Mouse (Mus musculus): ENCODE data around the gene Mymx. TPM values are rescaled to one million over a fixed set of nuclear protein-coding genes. Genes with fewer than 3 reads are reported as not detected.

Gene Mymx
- polyA plus RNA-seq, 1 experiment = not detected

DNA sequence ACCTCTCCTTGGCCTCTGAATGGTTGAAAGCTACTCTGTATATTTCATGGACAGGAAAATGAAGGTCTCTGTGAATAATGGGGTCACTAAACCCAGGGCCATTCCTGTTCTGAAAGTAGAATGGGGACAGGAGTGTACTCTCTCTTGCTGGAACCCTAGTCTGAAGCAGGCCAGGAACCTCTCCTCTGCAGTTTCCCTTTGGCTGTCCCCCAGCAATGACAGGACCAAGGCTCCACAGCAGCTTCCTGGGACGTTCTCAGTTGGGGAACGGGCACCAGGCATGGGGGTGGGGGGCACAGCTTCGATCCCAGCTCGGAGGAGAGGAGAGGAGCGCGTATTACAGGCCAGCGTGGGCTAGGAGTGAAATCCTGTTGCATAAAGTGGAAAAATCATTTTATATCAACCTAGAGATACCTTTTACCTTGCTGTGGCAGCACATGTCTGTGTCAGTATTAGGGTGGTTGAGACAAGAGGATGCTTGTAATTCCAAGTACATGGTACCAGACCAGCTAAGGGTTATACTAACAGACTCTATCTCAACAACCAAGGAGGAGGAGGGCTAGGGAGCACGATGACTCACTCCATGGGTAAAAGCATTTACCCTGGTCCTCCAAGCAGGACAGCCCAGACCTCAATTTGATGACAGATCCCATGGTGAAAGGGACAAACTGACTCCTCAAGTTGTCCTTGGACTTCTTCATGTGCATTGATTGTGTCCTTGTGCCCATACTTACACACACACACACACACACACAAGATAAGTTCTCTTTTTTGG is 26.6 kb downstream of the Mymx start:
- DNase-seq = no peak
- TF ChIP-seq POLR2A (IDR thresholded peaks at IDR 0.05; ENCODE audit: borderline replicate concordance, extremely low read depth, low read depth, low read length) = no peak
- TF ChIP-seq CTCF (IDR thresholded peaks at IDR 0.05; ENCODE audit: insufficient read depth, low read length) = no peak
- H3K4me1 ChIP-seq (ENCODE audit: control insufficient read depth, insufficient read depth, low read length) = peaks cover 3% of the 10 kb centered on the region
- H3K4me3 ChIP-seq (replicated peaks; ENCODE audit: extremely low read depth, low read depth, low read length) = no peak overlapping the region
- 85% methylated on average over 8 of the region's 8 CpGs for WGBS

DNA sequence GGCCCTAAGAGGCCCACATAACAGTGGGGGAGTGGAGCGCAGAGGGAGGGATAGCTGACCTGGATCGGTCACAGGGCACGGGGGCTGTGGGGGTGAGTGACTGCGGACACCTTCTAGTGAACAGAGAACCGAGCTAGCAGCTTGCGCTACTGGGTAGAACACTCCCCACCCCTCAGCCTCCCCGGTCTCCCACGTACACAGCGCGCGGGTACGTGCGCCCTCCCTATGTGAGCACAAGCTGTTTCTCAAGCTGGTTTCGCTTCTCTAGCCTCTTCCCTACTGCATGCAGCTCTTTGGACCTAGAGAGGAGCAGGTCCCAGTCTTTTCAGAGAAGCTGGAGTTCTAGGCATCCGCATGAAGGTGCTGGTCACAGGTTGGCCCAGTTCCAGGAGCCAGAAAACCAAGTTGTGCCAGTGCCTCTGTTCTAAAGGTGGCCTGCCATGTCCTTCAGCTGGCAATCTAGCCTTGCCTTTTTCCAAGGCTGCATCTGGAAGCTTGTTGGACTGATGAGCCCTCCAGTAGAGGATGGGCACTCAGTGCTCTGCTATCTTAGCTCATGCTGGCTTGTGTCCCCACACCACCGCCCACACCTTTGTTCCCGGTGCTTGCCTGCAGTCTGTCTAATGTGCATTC is 27.7 kb downstream of the Mymx start:
- peak overlapping the region; percentile 87 for H3K4me3 ChIP-seq (replicated peaks; ENCODE audit: extremely low read depth, low read depth, low read length)
- TF ChIP-seq CTCF (IDR thresholded peaks at IDR 0.05; ENCODE audit: insufficient read depth, low read length) = no peak
- TF ChIP-seq POLR2A (IDR thresholded peaks at IDR 0.05; ENCODE audit: borderline replicate concordance, extremely low read depth, low read depth, low read length) = peak; percentile 69; the same call in 1 of the 2 replicates
- 3% methylated on average over 17 of the region's 17 CpGs for WGBS
- peak; percentile 76 for DNase-seq
- peaks cover 3% of the 10 kb centered on the region for H3K4me1 ChIP-seq (ENCODE audit: control insufficient read depth, insufficient read depth, low read length)

DNA sequence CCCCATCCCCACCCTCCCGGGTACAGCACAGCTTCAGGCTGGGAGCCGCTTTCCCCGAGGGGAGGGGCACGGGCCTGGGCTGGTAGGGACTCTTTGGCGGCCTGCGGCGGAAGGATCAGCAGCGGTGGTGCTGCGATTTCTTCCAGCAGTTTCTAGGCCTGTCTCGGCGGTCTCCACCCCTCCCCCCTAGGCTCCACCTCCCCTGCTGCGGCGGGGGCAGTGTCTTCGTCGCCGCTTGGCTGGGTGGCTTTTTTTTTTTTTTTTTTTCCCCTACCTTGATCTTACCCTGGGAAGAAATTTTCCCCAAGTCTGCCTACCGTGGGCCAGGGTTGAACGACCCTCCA is 28.1 kb downstream of the Mymx start:
- TF ChIP-seq POLR2A (IDR thresholded peaks at IDR 0.05; ENCODE audit: borderline replicate concordance, extremely low read depth, low read depth, low read length) (peak; percentile 61; the same call in 1 of the 2 replicates), CTCF (IDR thresholded peaks at IDR 0.05; ENCODE audit: insufficient read depth, low read length) (no peak)
- Histone ChIP-seq H3K4me3 (replicated peaks; ENCODE audit: extremely low read depth, low read depth, low read length) (peak overlapping the region; percentile 87), H3K4me1 (ENCODE audit: control insufficient read depth, insufficient read depth, low read length) (peaks cover 3% of the 10 kb centered on the region)
- under 1% methylated on average over 17 of the region's 18 CpGs for WGBS
- peak; percentile 97 for DNase-seq

DNA sequence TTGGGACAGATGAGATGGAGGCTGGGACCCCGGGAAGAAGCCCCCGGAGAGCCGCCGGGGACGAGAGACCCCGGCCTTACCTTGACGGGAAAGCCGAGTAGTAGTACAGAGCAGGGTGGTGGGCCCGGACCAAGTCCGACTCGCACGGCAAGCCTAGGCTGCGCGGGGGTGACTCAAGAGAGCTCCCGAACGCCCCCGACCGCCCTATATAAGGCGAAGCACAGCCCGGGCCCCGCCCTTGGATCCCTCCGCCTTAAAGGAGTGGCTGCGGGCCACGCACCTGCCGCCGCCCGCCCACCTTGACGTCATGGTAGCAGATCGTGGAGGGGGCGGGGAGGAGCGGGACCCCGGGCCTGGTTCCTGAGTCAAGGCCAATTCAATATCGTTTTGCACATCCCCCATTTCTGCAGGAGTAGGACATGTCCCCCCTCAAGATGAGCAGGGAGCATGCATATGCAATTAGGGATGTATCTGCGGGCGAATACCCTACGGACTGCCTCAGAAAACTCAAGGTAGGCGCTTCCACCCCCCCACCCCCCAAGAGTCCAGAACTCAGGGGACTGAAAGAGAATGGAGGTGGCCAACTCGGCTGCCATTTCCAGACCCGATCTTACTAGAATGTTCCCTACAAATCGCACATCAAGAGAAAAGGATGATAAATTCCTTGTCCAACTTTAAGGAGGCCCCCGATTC is 28.7 kb downstream of the Mymx start, which contains the start of gene Hsp90ab1:
Hsp90ab1 (minus strand) TSS at position 185 of the 693 bp plus-strand sequence.
- WGBS = under 1% methylated on average over 41 of the region's 41 CpGs
- TF ChIP-seq CTCF (IDR thresholded peaks at IDR 0.05; ENCODE audit: insufficient read depth, low read length) (no peak), POLR2A (IDR thresholded peaks at IDR 0.05; ENCODE audit: borderline replicate concordance, extremely low read depth, low read depth, low read length) (peak; percentile 99)
- peak within 1 kb of the TSS; percentile 87 for H3K4me3 ChIP-seq (replicated peaks; ENCODE audit: extremely low read depth, low read depth, low read length)
- H3K4me1 ChIP-seq (ENCODE audit: control insufficient read depth, insufficient read depth, low read length) = peaks cover 3% of the 10 kb centered on the region
- DNase-seq = peak; percentile 99

DNA sequence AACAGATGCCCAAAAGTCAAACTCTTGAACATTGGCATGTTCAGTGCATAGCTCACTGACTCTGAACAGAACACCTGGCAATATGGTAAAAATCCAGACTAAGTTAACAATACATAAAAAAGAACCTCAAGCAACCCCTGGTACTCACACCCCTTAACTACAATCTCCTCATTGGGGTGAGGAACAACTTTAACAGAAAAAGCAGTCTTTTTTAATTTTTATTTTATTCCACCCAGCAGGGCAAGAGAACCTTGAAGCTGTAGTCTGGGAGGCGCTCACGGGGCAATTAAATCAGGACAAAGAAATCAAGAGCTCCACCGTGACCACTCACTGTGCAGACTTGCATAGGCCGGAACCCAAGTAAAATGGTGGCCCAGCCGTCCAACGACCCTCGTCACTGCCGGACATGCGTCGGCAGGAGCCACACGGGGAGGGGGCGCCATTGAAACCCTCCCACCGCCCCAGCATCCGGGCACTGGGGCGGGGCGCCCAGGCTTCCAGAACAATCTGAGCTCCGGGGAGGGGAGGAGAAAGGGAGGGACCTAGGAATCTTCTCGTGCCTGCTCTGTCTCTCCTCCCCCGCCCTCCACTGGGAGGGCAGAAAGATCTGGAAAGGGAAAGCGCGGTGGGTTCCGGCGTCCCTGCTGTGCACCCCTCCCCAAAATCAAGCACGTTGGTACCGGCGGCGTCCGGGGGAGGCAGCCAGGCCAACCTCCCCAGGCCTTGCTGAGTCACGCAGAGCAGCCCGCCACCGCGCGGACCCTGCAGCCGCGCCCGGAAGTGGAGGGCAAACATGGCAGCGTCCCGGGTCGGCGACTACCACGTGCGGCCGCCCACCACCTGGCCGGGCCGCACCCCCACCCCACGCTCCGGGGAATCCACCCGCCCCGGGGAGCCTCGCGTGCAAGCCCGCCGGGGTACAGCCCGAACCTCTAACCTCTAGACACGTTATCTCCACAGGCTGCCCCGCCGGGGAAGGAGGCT is 29.5 kb downstream of the Mymx start:
- Histone ChIP-seq H3K4me1 (ENCODE audit: control insufficient read depth, insufficient read depth, low read length) (peaks cover 3% of the 10 kb centered on the region), H3K4me3 (replicated peaks; ENCODE audit: extremely low read depth, low read depth, low read length) (peak overlapping the region; percentile 87)
- DNase-seq = peak; percentile 85
- under 1% methylated on average over 56 of the region's 57 CpGs for WGBS
- TF ChIP-seq POLR2A (IDR thresholded peaks at IDR 0.05; ENCODE audit: borderline replicate concordance, extremely low read depth, low read depth, low read length) = peak; percentile 74; the same call in 1 of the 2 replicates
- TF ChIP-seq CTCF (IDR thresholded peaks at IDR 0.05; ENCODE audit: insufficient read depth, low read length) = no peak

DNA sequence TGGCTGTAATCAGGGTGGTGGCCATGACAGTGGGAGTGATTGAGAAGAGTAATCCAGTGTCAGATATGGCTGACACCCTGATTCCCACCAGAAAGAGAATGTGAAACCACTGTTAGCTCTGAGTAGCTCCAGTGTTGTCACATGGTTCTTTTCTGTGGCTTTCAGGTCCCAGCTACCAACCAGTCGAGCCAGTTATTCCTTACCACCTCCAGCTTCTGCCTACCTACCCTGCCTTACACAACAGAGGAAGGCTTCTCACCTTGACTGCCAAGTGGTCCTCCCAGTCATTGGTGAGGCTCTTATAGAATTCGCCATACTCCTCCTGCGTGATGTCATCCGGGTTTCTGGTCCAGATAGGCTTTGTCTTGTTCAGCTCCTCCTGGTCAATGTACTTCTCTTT is 31.9 kb downstream of the Mymx start:
- peaks cover 3% of the 10 kb centered on the region for H3K4me1 ChIP-seq (ENCODE audit: control insufficient read depth, insufficient read depth, low read length)
- no peak overlapping the region for H3K4me3 ChIP-seq (replicated peaks; ENCODE audit: extremely low read depth, low read depth, low read length)
- WGBS = 75% methylated on average over 4 of the region's 4 CpGs
- DNase-seq = no peak
- TF ChIP-seq CTCF (IDR thresholded peaks at IDR 0.05; ENCODE audit: insufficient read depth, low read length) (no peak), POLR2A (IDR thresholded peaks at IDR 0.05; ENCODE audit: borderline replicate concordance, extremely low read depth, low read depth, low read length) (no peak)

DNA sequence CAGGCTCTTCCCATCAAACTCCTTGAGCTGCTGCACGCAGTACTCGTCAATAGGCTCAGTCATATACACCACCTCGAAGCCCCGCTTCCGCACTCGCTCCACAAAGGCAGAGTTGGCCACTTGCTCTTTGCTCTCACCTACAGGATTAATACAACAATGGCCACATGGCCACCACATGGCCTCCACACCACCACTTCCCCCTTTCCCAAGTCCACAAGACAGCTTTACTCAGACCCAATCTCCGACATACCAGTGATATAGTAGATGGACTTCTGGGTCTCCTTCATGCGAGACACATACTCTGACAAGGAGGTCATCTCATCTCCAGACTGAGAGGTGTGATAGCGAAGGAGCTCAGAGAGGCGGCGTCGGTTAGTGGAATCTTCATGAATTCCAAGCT is 32.9 kb downstream of the Mymx start:
- DNase-seq = no peak
- no peak for TF ChIP-seq CTCF (IDR thresholded peaks at IDR 0.05; ENCODE audit: insufficient read depth, low read length)
- no peak for TF ChIP-seq POLR2A (IDR thresholded peaks at IDR 0.05; ENCODE audit: borderline replicate concordance, extremely low read depth, low read depth, low read length)
- H3K4me3 ChIP-seq (replicated peaks; ENCODE audit: extremely low read depth, low read depth, low read length) = no peak overlapping the region
- 84% methylated on average over 12 of the region's 12 CpGs for WGBS
- H3K4me1 ChIP-seq (ENCODE audit: control insufficient read depth, insufficient read depth, low read length) = peaks cover 6% of the 10 kb centered on the region

DNA sequence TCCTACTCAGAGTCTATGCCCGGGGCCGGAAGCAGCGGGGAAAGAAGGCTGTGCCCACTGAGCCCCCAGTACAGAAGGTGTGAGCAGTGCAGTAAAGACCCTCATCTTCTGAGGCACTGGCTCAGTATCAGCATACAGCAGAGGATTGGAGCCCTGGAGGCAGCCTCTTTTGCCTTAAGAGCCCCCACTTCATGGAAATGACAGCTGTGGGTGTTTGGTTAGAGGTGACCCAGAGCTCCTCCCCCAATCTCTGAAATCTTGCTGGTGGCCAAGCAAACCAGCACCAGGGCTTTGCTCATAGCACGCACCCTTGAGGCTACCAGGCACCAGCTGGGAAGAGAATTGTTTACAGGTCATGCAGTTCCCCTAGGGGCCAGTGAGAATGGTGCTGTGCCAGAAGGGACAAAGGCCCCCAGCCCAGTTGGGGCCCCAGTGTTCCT is 34.7 kb downstream of the Mymx start:
- 45% methylated on average over 4 of the region's 4 CpGs for WGBS
- TF ChIP-seq CTCF (IDR thresholded peaks at IDR 0.05; ENCODE audit: insufficient read depth, low read length) = no peak
- no peak for TF ChIP-seq POLR2A (IDR thresholded peaks at IDR 0.05; ENCODE audit: borderline replicate concordance, extremely low read depth, low read depth, low read length)
- peaks cover 6% of the 10 kb centered on the region for H3K4me1 ChIP-seq (ENCODE audit: control insufficient read depth, insufficient read depth, low read length)
- no peak overlapping the region for H3K4me3 ChIP-seq (replicated peaks; ENCODE audit: extremely low read depth, low read depth, low read length)
- DNase-seq = no peak

All from lung, adult 2 months (tissue).